Mouse (Mus musculus) kidney, adult 2 months (tissue): ENCODE results near the gene Carmil1.

ENCODE experiments used
- CTCF ChIP-seq: fragments of 200-500 bp; conservative IDR thresholded peaks from 2 replicates; pipeline ENCODE4 v1.5.1; 2011; ENCODE audit warnings: low read depth, mild to moderate bottlenecking, control low read depth, low read length, moderate library complexity, mixed read lengths; ENCODE audit not compliant: insufficient read depth, insufficient read length
- POLR2A ChIP-seq: fragments of 200-500 bp; IDR thresholded peaks from one replicate; pipeline ENCODE4 v1.6.1; 2011; ENCODE audit warnings: low read depth, low read length, control low read depth

GRCm38 (mm10) chr13:24223425-24224201, 57.0 kb downstream of the Carmil1 start:
- TF ChIP-seq POLR2A (no peak), CTCF (no peak)
